Mouse (Mus musculus): ENCODE results near the gene H2-DMb2. TPM values are rescaled to one million over a fixed set of nuclear protein-coding genes. Genes with fewer than 3 reads are reported as not detected.

The H2-DMb2 gene
- polyA plus RNA-seq, 1 experiment from 2014 or later = 2.1 TPM

DNA sequence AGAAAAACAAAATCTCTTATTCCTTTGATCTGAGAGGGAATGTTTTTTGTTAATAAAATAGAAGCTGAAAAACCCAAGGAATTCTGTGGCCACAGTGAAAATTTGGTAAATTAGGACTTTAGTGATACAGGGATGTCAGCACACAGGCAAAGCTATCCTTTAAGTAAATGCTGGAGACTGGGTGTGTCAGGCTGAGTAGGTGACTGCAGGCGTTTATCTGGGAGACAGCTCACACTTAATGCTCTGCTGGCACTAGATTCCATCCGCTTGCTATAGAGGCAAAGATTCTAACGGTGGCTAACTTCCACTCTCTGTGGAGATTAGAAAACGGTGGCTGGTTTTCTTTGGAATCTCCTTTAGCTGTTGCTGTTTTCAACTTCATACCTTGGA, 27.4 kb downstream of the H2-DMb2 start:
- Histone ChIP-seq H3K27me3 (ENCODE audit: insufficient read depth, low read length) (no peaks in the 10 kb centered on the region), H3K27ac (ENCODE audit: low read depth) (no peak overlapping the region), H3K4me2 (ENCODE audit: low read depth, low read length) (peak overlapping the region; percentile 68; the same call in 1 of the 2 replicates), H3K9me3 (ENCODE audit: low read length) (no peaks in the 10 kb centered on the region), H3K4me3 (ENCODE audit: low read depth, low read length) (no peak overlapping the region), H3K4me1 (ENCODE audit: insufficient read depth) (peaks cover 3% of the 10 kb centered on the region), H3K9ac (replicated peaks) (no peak overlapping the region), H3K36me3 (replicated peaks; ENCODE audit: insufficient read depth, low read length) (no peaks in the 10 kb centered on the region)
- DNase-seq (no peak), ATAC-seq (peak; percentile 35)
- WGBS (ENCODE audit: insufficient replicate concordance) = 8% methylated on average over 4 of the region's 4 CpGs
- no peak for TF ChIP-seq CTCF (IDR thresholded peaks at IDR 0.05; ENCODE audit: low read depth)
- TF ChIP-seq EP300 (IDR thresholded peaks at IDR 0.05; ENCODE audit: low read depth) = no peak

- peak overlapping the region; percentile 28 for H3K4me3 ChIP-seq (ENCODE audit: low read depth, low read length)
- ATAC-seq = peak; percentile 78
- peak; percentile 86 for DNase-seq
- H3K27me3 ChIP-seq (ENCODE audit: insufficient read depth, low read length) = no peaks in the 10 kb centered on the region
- H3K4me1 ChIP-seq (ENCODE audit: insufficient read depth) = peaks cover 3% of the 10 kb centered on the region
- peak overlapping the region; percentile 40; the same call in 1 of the 2 replicates for H3K27ac ChIP-seq (ENCODE audit: low read depth)
- H3K9ac ChIP-seq (replicated peaks) = 0 out of 2 replicates have a peak overlapping the region, but pooled peaks have one; percentile 21
- H3K4me2 ChIP-seq (ENCODE audit: low read depth, low read length) = peak overlapping the region; percentile 68
- TF ChIP-seq EP300 (IDR thresholded peaks at IDR 0.05; ENCODE audit: low read depth) = no peak
- TF ChIP-seq CTCF (IDR thresholded peaks at IDR 0.05; ENCODE audit: low read depth) = peak; percentile 97
- H3K36me3 ChIP-seq (replicated peaks; ENCODE audit: insufficient read depth, low read length) = no peaks in the 10 kb centered on the region
- WGBS (ENCODE audit: insufficient replicate concordance) = 14% methylated on average over 13 of the region's 13 CpGs
- no peaks in the 10 kb centered on the region for H3K9me3 ChIP-seq (ENCODE audit: low read length)
Observed at GRCm38 (mm10) chr17:34170877-34171498, 27.9 kb downstream of the H2-DMb2 start.

DNA sequence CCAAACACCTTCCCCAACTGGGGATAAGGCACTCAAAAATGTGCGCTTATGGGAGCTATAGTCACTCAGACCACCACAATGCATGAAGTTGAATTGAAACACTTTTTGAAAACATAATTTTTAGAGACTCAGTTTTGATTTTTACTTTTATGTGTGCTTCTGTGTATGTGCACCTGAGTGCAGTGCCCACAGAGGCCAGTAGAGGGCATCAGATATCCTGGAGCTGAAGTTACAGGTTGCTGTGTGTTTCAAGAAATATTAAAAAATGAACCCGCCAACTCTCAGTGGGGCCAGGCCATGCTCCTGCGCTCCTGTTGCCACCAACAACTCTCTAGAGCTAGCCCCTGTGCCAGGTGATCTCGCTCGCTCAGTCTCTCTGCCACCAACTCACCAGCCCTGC, 29.4 kb downstream of the H2-DMb2 start:
- H3K9ac ChIP-seq (replicated peaks) = no peak overlapping the region
- TF ChIP-seq EP300 (IDR thresholded peaks at IDR 0.05; ENCODE audit: low read depth) = no peak
- TF ChIP-seq CTCF (IDR thresholded peaks at IDR 0.05; ENCODE audit: low read depth) = peak; percentile 43; the same call in 1 of the 2 replicates
- DNase-seq (no peak), ATAC-seq (no peak)
- H3K27me3 ChIP-seq (ENCODE audit: insufficient read depth, low read length) = no peaks in the 10 kb centered on the region
- no peaks in the 10 kb centered on the region for H3K36me3 ChIP-seq (replicated peaks; ENCODE audit: insufficient read depth, low read length)
- H3K4me3 ChIP-seq (ENCODE audit: low read depth, low read length) = no peak overlapping the region
- H3K9me3 ChIP-seq (ENCODE audit: low read length) = no peaks in the 10 kb centered on the region
- H3K4me1 ChIP-seq (ENCODE audit: insufficient read depth) = peaks cover 3% of the 10 kb centered on the region
- H3K4me2 ChIP-seq (ENCODE audit: low read depth, low read length) = no peak overlapping the region
- H3K27ac ChIP-seq (ENCODE audit: low read depth) = no peak overlapping the region
- 95% methylated on average over 5 of the region's 5 CpGs for WGBS (ENCODE audit: insufficient replicate concordance)

DNA sequence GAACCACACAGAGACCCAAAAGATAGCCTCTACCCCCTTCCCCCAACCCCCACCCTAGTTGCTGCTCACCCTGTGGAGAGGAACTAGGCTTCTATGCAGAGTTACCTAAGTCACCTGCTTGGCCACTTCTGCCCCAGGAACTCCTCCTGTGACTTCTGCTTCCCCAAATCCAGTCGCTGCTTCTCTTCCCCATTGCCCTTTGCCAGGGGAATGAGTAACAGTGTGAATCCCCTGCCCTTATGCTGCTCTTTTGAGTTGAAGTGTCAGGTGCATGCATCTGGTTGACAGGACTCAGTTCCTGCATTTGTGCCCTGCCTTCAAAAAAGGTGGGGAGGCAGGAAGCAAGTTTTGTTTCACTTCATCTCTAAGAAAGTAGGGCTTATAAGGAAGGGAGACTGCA, 31.0 kb downstream of the H2-DMb2 start:
- TF ChIP-seq CTCF (IDR thresholded peaks at IDR 0.05; ENCODE audit: low read depth) = no peak
- H3K27me3 ChIP-seq (ENCODE audit: insufficient read depth, low read length) = no peaks in the 10 kb centered on the region
- DNase-seq (no peak), ATAC-seq (no peak)
- H3K9ac ChIP-seq (replicated peaks) = no peak overlapping the region
- H3K4me3 ChIP-seq (ENCODE audit: low read depth, low read length) = no peak overlapping the region
- H3K9me3 ChIP-seq (ENCODE audit: low read length) = no peaks in the 10 kb centered on the region
- H3K36me3 ChIP-seq (replicated peaks; ENCODE audit: insufficient read depth, low read length) = no peaks in the 10 kb centered on the region
- 33% methylated on average over 1 of the region's 1 CpGs for WGBS (ENCODE audit: insufficient replicate concordance)
- H3K4me1 ChIP-seq (ENCODE audit: insufficient read depth) = peaks cover 3% of the 10 kb centered on the region
- H3K4me2 ChIP-seq (ENCODE audit: low read depth, low read length) = no peak overlapping the region
- no peak overlapping the region for H3K27ac ChIP-seq (ENCODE audit: low read depth)

- no peak overlapping the region for H3K27ac ChIP-seq (ENCODE audit: low read depth)
- no peaks in the 10 kb centered on the region for H3K9me3 ChIP-seq (ENCODE audit: low read length)
- DNase-seq = peak; percentile 47
- H3K9ac ChIP-seq (replicated peaks) = no peak overlapping the region
- H3K36me3 ChIP-seq (replicated peaks; ENCODE audit: insufficient read depth, low read length) = no peaks in the 10 kb centered on the region
- H3K27me3 ChIP-seq (ENCODE audit: insufficient read depth, low read length) = no peaks in the 10 kb centered on the region
- H3K4me3 ChIP-seq (ENCODE audit: low read depth, low read length) = no peak overlapping the region
- peaks cover 6% of the 10 kb centered on the region; the same call in 1 of the 2 replicates for H3K4me1 ChIP-seq (ENCODE audit: insufficient read depth)
- WGBS (ENCODE audit: insufficient replicate concordance) = 68% methylated on average over 4 of the region's 4 CpGs
- peak; percentile 52 for TF ChIP-seq CTCF (IDR thresholded peaks at IDR 0.05; ENCODE audit: low read depth)
- no peak for TF ChIP-seq EP300 (IDR thresholded peaks at IDR 0.05; ENCODE audit: low read depth)
- ATAC-seq = no peak
- no peak overlapping the region for H3K4me2 ChIP-seq (ENCODE audit: low read depth, low read length)
Observed at GRCm38 (mm10) chr17:34177179-34177578, 34.1 kb downstream of the H2-DMb2 start.

GRCm38 (mm10) chr17:34179019-34179418, 35.9 kb downstream of the H2-DMb2 start:
- TF ChIP-seq CTCF (IDR thresholded peaks at IDR 0.05; ENCODE audit: low read depth) = no peak
- no peak for TF ChIP-seq EP300 (IDR thresholded peaks at IDR 0.05; ENCODE audit: low read depth)
- no peaks in the 10 kb centered on the region for H3K9me3 ChIP-seq (ENCODE audit: low read length)
- H3K4me3 ChIP-seq (ENCODE audit: low read depth, low read length) = no peak overlapping the region
- H3K27me3 ChIP-seq (ENCODE audit: insufficient read depth, low read length) = no peaks in the 10 kb centered on the region
- no peak overlapping the region for H3K27ac ChIP-seq (ENCODE audit: low read depth)
- H3K9ac ChIP-seq (replicated peaks) = no peak overlapping the region
- no peaks in the 10 kb centered on the region for H3K36me3 ChIP-seq (replicated peaks; ENCODE audit: insufficient read depth, low read length)
- no peak for ATAC-seq
- no peak for DNase-seq
- 64% methylated on average over 6 of the region's 6 CpGs for WGBS (ENCODE audit: insufficient replicate concordance)
- H3K4me2 ChIP-seq (ENCODE audit: low read depth, low read length) = no peak overlapping the region
- peaks cover 6% of the 10 kb centered on the region; the same call in 1 of the 2 replicates for H3K4me1 ChIP-seq (ENCODE audit: insufficient read depth)

All from liver, postnatal 0 days (tissue).